Mouse (Mus musculus): ENCODE measurements around the gene Bak1.

- TF ChIP-seq CTCF (IDR thresholded peaks at IDR 0.05; ENCODE audit: extremely low read depth, insufficient read depth, insufficient read length, insufficient replicate concordance) (no peak), POLR2A (IDR thresholded peaks at IDR 0.05; ENCODE audit: low read depth, low read length) (no peak)
Measured at GRCm38 (mm10) chr17:27061727-27062126, 32.9 kb upstream of the Bak1 start.
